Mouse (Mus musculus): ENCODE data around the gene Crybb1.

Gene Crybb1

DNA sequence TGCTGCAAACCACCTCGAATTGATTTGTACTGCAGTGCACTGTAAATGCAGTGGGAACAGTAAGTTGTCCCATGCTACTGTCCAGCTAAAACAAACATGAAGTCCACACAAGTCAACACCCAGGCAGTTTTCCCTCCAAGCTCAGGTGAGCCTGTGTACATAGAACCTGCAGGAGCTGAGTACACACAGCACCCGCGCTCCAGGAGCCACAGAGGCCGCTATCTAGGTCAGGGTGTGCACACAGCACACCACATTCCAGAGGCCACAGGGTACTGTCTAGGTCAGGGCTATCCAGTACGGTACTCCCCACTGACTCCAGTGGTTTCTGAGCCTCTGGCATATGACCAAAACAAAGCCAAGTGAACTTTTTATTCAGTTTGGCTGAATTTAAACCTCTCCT lies 46.7 kb downstream of the Crybb1 start:
- no peak for DNase-seq (ENCODE audit: low spot score)

DNA sequence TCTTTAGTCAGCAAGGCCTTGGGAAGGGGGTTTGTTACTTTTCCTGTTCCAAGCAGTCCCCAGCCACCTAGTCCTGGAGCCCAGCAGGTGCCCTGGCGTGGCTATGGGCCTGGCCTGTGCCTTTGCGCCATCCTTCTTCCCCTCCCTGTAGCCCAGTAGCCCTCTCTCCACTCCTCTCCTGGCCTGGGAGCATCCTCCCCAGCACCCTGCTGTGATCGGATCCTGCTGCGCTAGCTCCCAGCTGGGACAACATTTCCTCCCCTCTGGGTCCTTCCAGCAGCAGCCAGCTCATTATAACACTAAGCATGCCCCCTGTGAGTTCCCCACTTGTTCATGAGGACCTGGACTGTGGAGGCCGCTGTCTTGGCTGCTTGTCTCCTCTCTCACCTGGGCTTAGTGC lies 50.2 kb downstream of the Crybb1 start:
- no peak for DNase-seq (ENCODE audit: low spot score)

DNA sequence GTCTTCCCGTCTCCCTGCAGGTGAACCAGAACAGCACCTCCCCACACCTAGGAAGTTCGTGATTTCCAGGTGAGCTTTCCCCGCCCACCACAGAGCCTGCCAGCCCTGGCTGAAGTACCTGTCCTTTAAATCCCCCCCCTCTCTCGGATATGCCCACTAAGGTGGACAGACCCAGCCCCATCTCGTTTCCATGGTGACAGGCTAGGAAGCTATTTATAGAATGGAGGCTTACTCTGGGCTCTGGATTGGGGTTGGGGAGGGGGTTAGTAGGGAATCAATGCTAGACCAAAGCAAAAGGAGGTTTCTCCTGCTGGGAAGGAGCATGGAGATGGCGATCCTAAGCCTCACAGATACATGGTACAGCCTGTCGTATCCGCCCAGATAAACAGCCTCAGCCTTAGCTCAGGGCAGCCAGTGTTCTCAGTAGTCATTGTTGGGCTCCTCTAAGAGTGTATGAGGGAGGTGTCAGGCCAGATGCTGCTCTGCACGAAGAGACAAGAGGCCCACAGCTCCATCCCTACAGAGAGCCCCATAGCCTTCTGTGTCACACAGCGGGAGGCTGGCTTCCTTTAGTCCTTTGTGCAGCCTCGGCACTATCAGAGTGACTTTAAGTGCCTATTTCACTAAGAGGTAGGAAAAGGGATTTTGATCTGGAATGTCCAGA lies 57.7 kb downstream of the Crybb1 start:
- DNase-seq (ENCODE audit: low spot score), result no peak

DNA sequence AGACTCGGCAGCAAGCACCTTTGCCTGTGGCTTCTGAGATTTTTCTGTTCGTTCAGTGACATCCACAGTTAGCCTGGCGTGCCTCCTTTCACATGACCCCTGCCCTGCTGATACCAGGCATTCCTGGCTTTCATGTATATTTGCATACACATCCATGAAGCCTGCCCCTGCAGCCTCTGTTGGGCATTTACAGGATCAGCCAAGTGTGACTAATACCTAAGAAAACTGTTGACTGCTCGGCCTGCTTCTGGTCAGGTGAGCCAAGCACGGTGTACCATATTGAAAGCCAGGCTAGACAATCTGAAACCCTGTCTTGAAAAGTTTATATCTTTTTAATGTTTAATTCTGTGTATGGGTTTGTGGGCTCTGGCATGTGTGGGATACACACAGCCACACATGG lies 60.9 kb downstream of the Crybb1 start:
- no peak for DNase-seq (ENCODE audit: low spot score)

DNA sequence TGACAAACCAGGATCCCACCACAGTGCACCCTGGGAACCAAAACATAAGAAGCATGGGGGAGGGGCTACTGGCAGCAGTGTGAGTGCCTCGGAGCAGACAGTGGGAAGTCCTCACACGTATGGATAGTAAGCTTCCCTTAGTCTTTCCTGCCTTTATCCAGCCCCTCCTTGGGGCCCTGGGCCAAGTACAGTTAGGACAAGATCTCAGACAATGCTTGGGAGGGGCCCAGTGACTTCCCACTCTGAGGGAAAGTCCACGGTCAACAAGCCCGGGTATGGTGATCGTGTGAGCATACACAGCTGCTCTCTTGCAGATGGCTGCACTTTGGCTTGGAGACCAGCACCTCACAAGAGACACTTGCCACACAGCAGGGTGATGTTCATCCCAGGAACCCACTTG lies 61.7 kb downstream of the Crybb1 start:
- DNase-seq (ENCODE audit: low spot score), result no peak
